Mouse (Mus musculus) hindbrain, embryonic 13.5 days (tissue): ENCODE measurements at regions not wholly inside any gene's neighbourhood (a gene's known extent, or its start where the extent isn't known, plus 50 kb on each side); places are given as distances from the start of the nearest gene placed in this dataset. TPM values are rescaled to one million over a fixed set of nuclear protein-coding genes. Genes with fewer than 3 reads are reported as not detected.

Experiments
- ATAC-seq: fragments of 200-750 bp; cut with Nextera tagmentation; 2 replicates; pipeline ENCODE4 v1.8.0; 2017; ENCODE audit warnings: moderate TSS enrichment; ENCODE audit not compliant: low FRiP score
- H3K27ac ChIP-seq: fragments of 300-500 bp; sonication (generic); 2 replicates; pipeline ENCODE4 v1.5.1; 2015; ENCODE audit warnings: inconsistent platforms, mild to moderate bottlenecking, moderate library complexity
- H3K27me3 ChIP-seq: fragments of 300-500 bp; sonication (generic); 2 replicates; pipeline ENCODE4 v1.6.1; 2015; ENCODE audit warnings: mild to moderate bottlenecking, inconsistent platforms
- H3K36me3 ChIP-seq: fragments of 300-500 bp; sonication (generic); 2 replicates; pipeline ENCODE4 v1.6.1; 2015; ENCODE audit warnings: mild to moderate bottlenecking, inconsistent platforms
- H3K4me1 ChIP-seq: fragments of 300-500 bp; sonication (generic); replicated peaks from 2 replicates; pipeline ENCODE4 v1.6.1; 2015; ENCODE audit warnings: inconsistent platforms
- H3K4me2 ChIP-seq: fragments of 300-500 bp; sonication (generic); 2 replicates; pipeline ENCODE4 v1.6.1; 2015; ENCODE audit warnings: inconsistent platforms, mild to moderate bottlenecking, moderate library complexity
- H3K4me3 ChIP-seq: fragments of 300-500 bp; sonication (generic); 2 replicates; pipeline ENCODE4 v1.5.1; 2015; ENCODE audit warnings: mild to moderate bottlenecking, inconsistent platforms
- H3K9ac ChIP-seq: fragments of 300-500 bp; sonication (generic); 2 replicates; pipeline ENCODE4 v1.6.1; 2015; ENCODE audit warnings: mild to moderate bottlenecking, inconsistent platforms
- H3K9me3 ChIP-seq: fragments of 300-500 bp; sonication (generic); 2 replicates; pipeline ENCODE4 v1.6.1; 2016; ENCODE audit warnings: inconsistent platforms
- WGBS: fragments of 180-500 bp; shearing (Covaris S2); methylation state at CpG from one replicate; pipeline ENCODE4 v1.1.7; 2015; 5-methylcytosine and 5-hydroxymethylcytosine counted together
- microRNA-seq: library from miRNA; unstranded; fragments of <30 nt; microRNA quantifications from one replicate; pipeline ENCODE4, GENCODE M21; 2016

DNA sequence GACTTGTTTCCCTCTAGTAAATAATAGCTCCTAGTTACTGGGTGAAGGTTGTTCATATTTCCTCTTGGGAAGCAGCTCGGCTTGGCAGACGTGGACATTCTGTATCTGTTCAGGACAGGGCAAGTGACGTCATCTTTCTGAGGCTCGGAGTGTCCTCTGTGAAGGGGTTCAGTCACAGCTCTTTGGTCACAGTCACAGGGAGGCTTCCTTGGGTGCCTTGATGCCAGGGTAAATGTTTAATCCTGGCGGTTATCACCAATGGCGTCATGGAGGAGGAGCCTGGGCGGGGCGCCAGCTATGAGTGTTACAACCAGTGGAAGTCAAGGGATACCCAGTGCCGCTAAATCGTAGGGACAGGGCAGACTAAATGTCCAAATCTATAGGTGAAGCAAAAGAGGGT, 56.3 kb upstream of the Med13l start:
- Histone ChIP-seq H3K4me3 (no peak overlapping the region), H3K4me1 (peaks cover 4% of the 10 kb centered on the region; the same call in 1 of the 2 replicates), H3K9ac (no peak overlapping the region), H3K27ac (no peak overlapping the region), H3K9me3 (no peaks in the 10 kb centered on the region), H3K27me3 (no peaks in the 10 kb centered on the region), H3K36me3 (no peaks in the 10 kb centered on the region), H3K4me2 (no peak overlapping the region)
- 91% methylated on average over 10 of the region's 10 CpGs for WGBS
- ATAC-seq: no peak

DNA sequence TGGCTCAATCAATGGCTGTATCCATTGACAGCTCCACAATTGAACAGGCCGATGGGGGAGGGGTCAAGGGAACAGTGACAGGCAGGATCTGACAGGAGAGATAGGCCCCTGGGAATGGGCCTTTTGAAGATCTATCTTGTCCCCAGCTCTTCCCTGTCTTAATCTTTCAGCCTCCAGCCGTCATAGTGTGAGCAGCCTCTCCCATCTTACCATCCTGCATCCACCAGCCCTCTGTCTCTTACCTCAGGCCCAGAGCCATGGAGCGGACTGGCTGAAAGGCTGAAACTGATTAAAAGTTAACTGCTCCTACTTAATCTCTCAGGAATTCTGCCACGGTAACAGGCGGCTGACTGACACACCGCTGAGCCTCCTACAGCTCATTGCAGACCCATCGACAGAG, 55.6 kb upstream of the Med13l start:
- Histone ChIP-seq H3K27ac (no peak overlapping the region), H3K4me1 (peaks cover 4% of the 10 kb centered on the region; the same call in 1 of the 2 replicates), H3K4me2 (no peak overlapping the region), H3K36me3 (no peaks in the 10 kb centered on the region), H3K27me3 (no peaks in the 10 kb centered on the region), H3K4me3 (no peak overlapping the region), H3K9me3 (no peaks in the 10 kb centered on the region), H3K9ac (no peak overlapping the region)
- ATAC-seq: no peak
- 27% methylated on average over 7 of the region's 7 CpGs for whole genome bisulfite sequencing

GRCm38 (mm10) chr5:118509871-118510270, 50.6 kb upstream of the Med13l start:
- ATAC-seq: no peak
- 71% methylated on average over 5 of the region's 5 CpGs for WGBS
- Histone ChIP-seq H3K36me3 (no peaks in the 10 kb centered on the region), H3K9me3 (no peaks in the 10 kb centered on the region), H3K9ac (no peak overlapping the region), H3K4me3 (no peak overlapping the region), H3K4me1 (peaks cover 20% of the 10 kb centered on the region), H3K27me3 (peaks cover 20% of the 10 kb centered on the region; the same call in 1 of the 2 replicates), H3K4me2 (no peak overlapping the region), H3K27ac (no peak overlapping the region)

Small RNAs in the stretch of these regions (microRNA-seq; reads per million reads assigned to microRNA genes)
- gene Gm26455: not detected
